Mouse (Mus musculus) CD8-positive naive resting alpha-beta T cell, adult 57 days (primary cell): Measurements from ENCODE around the gene Trmt6. TPM values are rescaled to one million over a fixed set of nuclear protein-coding genes. Genes with fewer than 3 reads are reported as not detected.

ENCODE experiments used
- total RNA-seq: library from RNA; stranded (reverse); gene quantifications from one replicate; pipeline ENCODE4 v1.2.4, GENCODE M21; 2023

Trmt6 gene
- total RNA-seq: 38.1 TPM

GRCm38 (mm10) chr2:132815608-132816314, at the start of gene Trmt6, which contains the start of gene Mcm8:
Gene Trmt6, minus strand, starts transcription at chr2:132816055.
Gene Mcm8, plus strand, starts transcription at chr2:132816141.

GRCm38 (mm10) chr2:132846407-132847358, 30.8 kb upstream of the Trmt6 start, which contains the start of gene Crls1:
Gene Crls1, plus strand, starts transcription at chr2:132846666.

DNA sequence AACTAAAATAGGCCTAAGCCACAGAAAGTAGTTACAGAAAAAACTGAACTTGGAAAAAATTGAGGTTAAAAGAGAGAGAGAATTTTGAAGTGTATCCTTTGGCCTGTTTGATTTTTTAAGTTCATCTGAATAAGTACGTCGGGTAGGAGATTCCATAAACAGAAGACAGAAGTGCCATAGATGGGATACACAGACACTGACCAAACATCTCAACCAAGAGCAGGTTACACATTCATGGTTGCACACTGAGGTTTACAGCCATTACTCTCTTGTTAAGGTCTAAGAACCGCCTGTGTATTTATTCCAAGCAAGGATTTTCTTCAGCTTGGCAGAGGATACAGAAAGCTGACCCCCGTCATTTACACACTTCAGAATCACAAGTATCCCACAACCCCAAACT, 34.9 kb downstream of the Trmt6 start, which contains the start of gene Chgb:
TSS of gene Chgb (plus strand) at position 301 of the 400 bp plus-strand sequence.

Other genes with a start within 250 kb of the Trmt6 start
- gene Gpcpd1, start 228.3 kb downstream of the Trmt6 start, total RNA-seq: 96.0 TPM
- 29.8 TPM for gene Shld1, start 129.1 kb downstream of the Trmt6 start, total RNA-seq
- gene Chgb, start 34.8 kb downstream of the Trmt6 start, total RNA-seq: not detected
- gene Mcm8, start 86 bp upstream of the Trmt6 start, total RNA-seq: 3.8 TPM
- gene Crls1, start 30.6 kb upstream of the Trmt6 start, total RNA-seq: 9.8 TPM
- gene Lrrn4, start 64.8 kb upstream of the Trmt6 start, total RNA-seq: 0.12 TPM
- not detected for gene Fermt1, start 129.9 kb upstream of the Trmt6 start, total RNA-seq